Mouse (Mus musculus) hindbrain, embryonic 10.5 days (tissue): ENCODE results near the gene Ccdc38. TPM values are rescaled to one million over a fixed set of nuclear protein-coding genes. Genes with fewer than 3 reads are reported as not detected.

Experiments used
- DNase-seq: peaks from one replicate; pipeline ENCODE4 v3.0.0-alpha.2; 2017; ENCODE audit warnings: low spot score
- H3K27ac ChIP-seq: fragments of 300-500 bp; sonication (generic); 2 replicates; pipeline ENCODE4 v1.5.1; 2016; ENCODE audit warnings: mild to moderate bottlenecking, moderate library complexity
- H3K27me3 ChIP-seq: fragments of 300-500 bp; sonication (generic); 2 replicates; pipeline ENCODE4 v1.6.1; 2016; ENCODE audit warnings: mild to moderate bottlenecking; ENCODE audit not compliant: poor library complexity, insufficient read depth, severe bottlenecking
- H3K36me3 ChIP-seq: fragments of 300-500 bp; sonication (generic); 2 replicates; pipeline ENCODE4 v1.6.1; 2016; ENCODE audit warnings: mild to moderate bottlenecking, moderate library complexity
- H3K4me1 ChIP-seq: fragments of 300-500 bp; sonication (generic); replicated peaks from 2 replicates; pipeline ENCODE4 v1.6.1; 2016; ENCODE audit warnings: mild to moderate bottlenecking
- H3K4me3 ChIP-seq: fragments of 300-500 bp; sonication (generic); 2 replicates; pipeline ENCODE4 v1.5.1; 2016; ENCODE audit warnings: mild to moderate bottlenecking, moderate library complexity
- H3K9me3 ChIP-seq: fragments of 300-500 bp; sonication (generic); 2 replicates; pipeline ENCODE4 v1.6.1; 2016; ENCODE audit warnings: mild to moderate bottlenecking, moderate library complexity
- WGBS: fragments of 180-500 bp; shearing (Covaris S2); methylation state at CpG from one replicate; pipeline ENCODE4 v1.1.7; 2016; 5-methylcytosine and 5-hydroxymethylcytosine counted together
- polyA plus RNA-seq: library from polyadenylated mRNA; unstranded; fragments of >200 nt; fragmentation: Nextera tagmentation; extraction: Ambion mirVana; gene quantifications from 2 replicates; pipeline ENCODE4 v1.2.1, GENCODE M21; 2016

Gene Ccdc38
- polyA plus RNA-seq, 1 experiment from 2014 or later: 0.35 TPM

DNA sequence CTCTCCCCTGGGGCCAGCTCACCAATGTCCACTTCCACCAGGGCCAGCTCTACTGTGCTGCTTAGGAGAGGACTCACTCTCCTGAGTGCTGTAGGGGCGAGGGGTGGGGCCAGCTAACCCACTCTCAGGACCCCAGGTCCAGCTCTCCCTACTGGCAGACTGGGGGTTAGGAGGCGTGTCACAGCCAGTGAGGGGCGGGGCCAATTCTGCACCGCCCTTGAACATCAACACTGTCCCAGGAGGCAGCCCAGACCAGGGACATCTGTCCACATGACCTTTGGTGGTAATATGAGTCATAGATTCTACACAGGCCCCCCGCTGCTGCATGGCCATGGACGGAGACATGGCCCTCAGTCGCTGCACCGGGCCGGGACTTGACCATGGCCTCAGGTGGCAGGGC, 19.4 kb downstream of the Ccdc38 start:
- 58% methylated on average over 9 of the region's 9 CpGs for WGBS

DNA sequence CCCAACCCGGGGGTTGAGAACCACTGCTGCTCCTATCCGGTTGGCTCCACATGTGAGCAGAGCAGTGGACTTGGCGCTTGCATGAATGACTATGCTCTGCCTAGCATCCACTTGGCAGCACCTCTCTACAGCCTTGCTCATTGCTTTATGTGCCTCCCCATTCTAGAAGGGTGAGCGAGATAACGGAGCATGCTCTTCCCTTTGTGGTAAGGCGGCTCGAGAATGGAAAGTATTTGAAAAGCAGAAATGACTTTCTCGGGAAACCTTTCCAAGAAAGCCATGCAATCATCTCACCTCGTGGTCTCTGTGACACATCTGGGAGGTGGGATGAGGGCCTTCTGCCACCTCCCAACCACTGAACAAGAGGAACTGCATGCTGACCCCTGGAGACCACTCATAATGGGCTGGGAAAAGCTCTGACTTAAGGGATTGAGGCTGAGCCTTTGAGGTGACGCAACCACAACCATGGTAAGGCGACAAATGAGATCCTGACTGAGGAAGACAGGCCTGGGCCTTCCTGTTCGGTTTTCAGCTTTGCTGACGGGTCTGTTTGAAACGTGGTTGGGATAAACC, 24.2 kb downstream of the Ccdc38 start:
- DNase-seq: no peak
- no peaks in the 10 kb centered on the region for H3K36me3 ChIP-seq
- no peaks in the 10 kb centered on the region for H3K9me3 ChIP-seq
- no peak overlapping the region for H3K27ac ChIP-seq
- 0 out of 2 replicates have a peak, but pooled peaks cover 4% of the 10 kb centered on the region for H3K4me1 ChIP-seq
- no peak overlapping the region for H3K4me3 ChIP-seq
- no peaks in the 10 kb centered on the region for H3K27me3 ChIP-seq
- WGBS: 89% methylated on average over 14 of the region's 14 CpGs

More for the DNA sequence above, 19.4 kb downstream of the Ccdc38 start:
- Histone ChIP-seq H3K36me3 (no peaks in the 10 kb centered on the region), H3K27ac (no peak overlapping the region; the same call in 1 of the 2 replicates), H3K27me3 (no peaks in the 10 kb centered on the region), H3K4me1 (0 out of 2 replicates have a peak, but pooled peaks cover 7% of the 10 kb centered on the region), H3K4me3 (no peak overlapping the region), H3K9me3 (no peaks in the 10 kb centered on the region)
- DNase-seq: no peak

DNA sequence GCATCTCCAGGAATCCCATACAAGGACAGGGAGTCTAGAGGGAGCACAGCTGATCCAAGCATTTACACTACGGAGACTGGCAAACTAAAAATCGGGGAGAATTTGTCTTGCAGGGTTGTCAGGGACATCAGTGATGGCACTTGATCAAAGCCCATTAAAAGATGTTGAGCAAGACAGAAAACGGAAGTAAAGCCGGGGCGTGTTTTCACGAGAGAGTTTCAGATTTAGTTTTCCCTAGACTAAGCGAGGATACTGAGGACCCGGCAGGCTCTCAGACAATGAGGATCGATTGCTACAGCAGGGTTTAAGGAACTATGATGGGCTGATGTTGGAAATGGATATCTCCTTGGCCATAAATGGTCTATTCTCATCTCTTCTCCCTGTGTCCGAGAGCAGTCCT, 26.6 kb downstream of the Ccdc38 start:
- Histone ChIP-seq H3K36me3 (no peaks in the 10 kb centered on the region), H3K4me1 (no peaks in the 10 kb centered on the region), H3K4me3 (no peak overlapping the region), H3K27me3 (no peaks in the 10 kb centered on the region), H3K9me3 (no peaks in the 10 kb centered on the region), H3K27ac (no peak overlapping the region)
- 92% methylated on average over 10 of the region's 10 CpGs for WGBS
- DNase-seq: no peak

DNA sequence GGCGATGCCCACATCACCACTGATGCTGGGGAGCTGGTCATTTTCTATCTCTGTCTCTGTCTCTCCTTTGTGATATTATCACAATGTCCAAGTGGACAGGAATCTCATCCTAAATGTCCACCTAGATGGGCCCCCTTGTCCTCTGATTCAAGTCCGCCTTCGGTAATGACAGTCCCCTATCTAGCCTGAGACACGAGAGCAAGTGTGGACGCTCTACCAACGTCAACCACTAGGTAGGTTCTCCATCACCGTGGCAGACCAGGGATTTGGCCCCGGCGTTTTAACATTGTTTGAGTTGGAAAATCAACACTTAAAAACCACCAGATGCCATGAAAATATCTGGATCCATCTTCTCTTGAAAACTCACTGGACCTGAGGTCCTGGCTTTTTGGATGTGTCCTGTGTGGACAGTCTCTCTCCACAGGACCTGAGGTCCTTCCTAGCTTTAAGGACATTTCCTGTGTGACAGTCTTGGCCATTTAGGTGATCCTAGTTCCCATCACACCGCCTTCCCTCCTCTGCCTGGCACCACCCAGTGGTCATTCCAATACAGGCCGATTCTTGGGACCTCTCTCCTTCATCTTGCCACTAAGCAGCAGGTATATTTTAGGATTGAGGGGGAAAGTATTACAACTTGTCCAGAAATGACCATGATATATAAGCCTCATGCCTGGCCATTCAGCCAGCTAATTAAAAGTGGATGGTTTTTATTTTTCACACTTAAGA, 27.6 kb downstream of the Ccdc38 start:
- Histone ChIP-seq H3K4me3 (no peak overlapping the region), H3K4me1 (no peaks in the 10 kb centered on the region), H3K36me3 (no peaks in the 10 kb centered on the region), H3K27ac (no peak overlapping the region), H3K27me3 (no peaks in the 10 kb centered on the region), H3K9me3 (no peaks in the 10 kb centered on the region)
- WGBS: 89% methylated on average over 11 of the region's 11 CpGs
- no peak for DNase-seq

DNA sequence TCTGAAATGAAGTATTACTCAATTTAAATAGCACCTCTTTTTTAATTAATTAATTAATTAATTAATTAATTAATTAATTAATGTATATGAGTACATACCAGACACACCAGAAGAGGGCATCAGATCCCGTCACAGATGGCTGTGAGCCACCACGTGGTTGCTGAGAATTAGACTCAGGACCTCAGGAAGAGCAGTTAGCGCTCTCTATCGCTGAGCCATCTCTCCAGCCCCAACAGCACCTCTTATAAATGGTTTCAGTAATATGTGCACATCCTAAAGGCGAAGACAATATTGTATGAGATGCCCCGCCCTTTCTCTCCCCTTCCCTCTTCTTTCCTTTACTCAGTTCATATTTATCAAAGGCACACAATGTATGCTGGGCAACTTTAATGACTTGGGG, 28.2 kb downstream of the Ccdc38 start:
- no peak for DNase-seq
- no peaks in the 10 kb centered on the region for H3K4me1 ChIP-seq
- 85% methylated on average over 6 of the region's 6 CpGs for WGBS
- H3K36me3 ChIP-seq: no peaks in the 10 kb centered on the region
- no peaks in the 10 kb centered on the region for H3K27me3 ChIP-seq
- no peak overlapping the region for H3K27ac ChIP-seq
- no peaks in the 10 kb centered on the region for H3K9me3 ChIP-seq
- no peak overlapping the region for H3K4me3 ChIP-seq

DNA sequence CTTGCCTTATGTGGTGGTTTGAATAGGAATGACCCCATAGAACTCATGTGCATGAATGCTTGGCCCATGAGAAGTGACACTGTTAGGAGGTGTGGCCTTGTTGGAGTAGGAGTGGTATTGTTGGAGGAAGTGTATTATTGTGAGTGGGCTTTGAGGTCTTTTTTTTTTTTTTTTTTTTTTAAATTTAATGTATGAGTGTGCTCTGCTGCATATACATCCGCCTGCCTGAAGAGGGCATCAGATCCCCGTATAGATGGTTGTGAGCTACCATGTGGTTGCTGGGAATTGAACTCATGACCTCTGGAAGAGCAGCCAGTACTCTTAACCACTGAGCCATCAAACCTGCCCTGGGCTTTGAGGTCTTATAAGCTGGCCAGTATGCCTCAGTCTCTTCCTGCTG, 31.8 kb downstream of the Ccdc38 start:
- no peak for DNase-seq
- no peaks in the 10 kb centered on the region for H3K36me3 ChIP-seq
- no peaks in the 10 kb centered on the region for H3K9me3 ChIP-seq
- no peaks in the 10 kb centered on the region for H3K4me1 ChIP-seq
- H3K27ac ChIP-seq: no peak overlapping the region
- WGBS: 47% methylated on average over 2 of the region's 2 CpGs
- no peak overlapping the region for H3K4me3 ChIP-seq
- H3K27me3 ChIP-seq: no peaks in the 10 kb centered on the region

DNA sequence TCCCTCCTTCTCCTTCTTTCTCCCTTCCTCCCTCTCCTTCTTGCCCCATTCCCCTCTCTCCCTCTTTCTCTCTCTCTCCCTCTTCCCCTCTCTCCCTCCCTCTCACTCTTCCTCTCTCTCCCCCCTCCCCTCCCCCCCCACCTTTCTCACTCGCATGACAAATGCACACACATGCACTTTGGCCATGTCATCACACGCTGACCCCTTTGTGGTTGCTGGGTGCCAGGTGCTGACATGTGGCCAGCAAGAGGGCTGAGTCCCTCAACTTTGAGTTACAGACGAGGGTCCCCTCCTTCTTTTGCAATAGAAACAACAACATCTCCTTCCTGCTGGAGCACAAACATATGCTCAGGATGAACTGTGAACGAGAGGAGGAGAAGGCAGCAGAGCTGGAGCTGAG, 34.5 kb downstream of the Ccdc38 start:
- Histone ChIP-seq H3K27ac (no peak overlapping the region), H3K36me3 (peaks cover 6% of the 10 kb centered on the region; the same call in 1 of the 2 replicates), H3K27me3 (no peaks in the 10 kb centered on the region), H3K9me3 (no peaks in the 10 kb centered on the region), H3K4me3 (no peak overlapping the region), H3K4me1 (no peaks in the 10 kb centered on the region)
- 67% methylated on average over 4 of the region's 4 CpGs for WGBS
- no peak for DNase-seq

DNA sequence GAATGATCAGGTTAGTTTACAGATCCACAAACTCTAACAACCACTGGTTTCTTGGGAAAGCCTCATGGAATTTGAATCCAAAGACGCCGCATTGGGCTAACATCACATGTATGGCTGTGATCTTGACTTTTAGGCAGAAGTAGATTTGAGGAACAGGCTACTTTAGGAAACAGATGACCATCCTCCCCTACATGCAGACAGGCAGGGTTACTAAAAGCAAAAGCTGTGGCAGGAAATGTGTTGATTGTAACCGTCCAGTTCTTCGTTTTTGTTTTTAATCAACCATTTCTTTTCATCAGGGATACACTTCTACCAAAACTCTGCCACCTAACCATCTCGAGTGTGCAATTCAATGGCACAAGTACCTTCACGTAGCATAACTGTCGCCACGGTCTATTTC, 35.5 kb downstream of the Ccdc38 start:
- no peak overlapping the region for H3K4me3 ChIP-seq
- 92% methylated on average over 8 of the region's 8 CpGs for WGBS
- no peak overlapping the region for H3K27ac ChIP-seq
- peaks cover 14% of the 10 kb centered on the region; the same call in 1 of the 2 replicates for H3K36me3 ChIP-seq
- H3K9me3 ChIP-seq: no peaks in the 10 kb centered on the region
- DNase-seq: no peak
- H3K4me1 ChIP-seq: no peaks in the 10 kb centered on the region
- no peaks in the 10 kb centered on the region for H3K27me3 ChIP-seq

DNA sequence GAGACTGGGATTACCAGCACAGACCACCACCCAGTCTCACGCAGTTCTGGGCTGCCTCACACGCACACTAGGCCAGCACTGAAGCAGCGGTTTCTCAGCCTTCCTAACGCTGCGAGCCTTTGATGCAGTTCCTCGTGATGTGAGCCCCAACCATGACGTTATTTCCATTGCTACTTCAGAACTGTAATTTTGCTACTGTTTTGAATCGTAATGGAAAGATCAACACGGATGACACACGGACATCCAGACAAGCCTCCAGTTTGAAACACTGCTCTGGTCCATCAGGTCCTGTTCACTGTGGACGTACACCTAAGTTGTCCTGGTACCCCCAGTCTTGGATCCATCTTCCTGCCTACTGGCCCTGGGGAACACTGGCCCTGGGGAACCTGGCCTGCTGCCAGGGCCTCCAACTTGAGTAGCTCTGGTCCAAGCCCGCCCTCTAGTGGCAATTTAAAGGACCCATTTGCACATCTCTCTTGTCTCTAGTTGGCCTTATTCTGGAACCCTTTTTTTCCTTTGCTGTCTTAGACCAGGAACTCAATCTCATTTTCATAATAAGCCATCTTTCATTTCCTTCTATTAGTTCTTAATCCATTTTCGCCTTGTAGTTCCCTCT, 36.9 kb downstream of the Ccdc38 start:
- no peak overlapping the region for H3K27ac ChIP-seq
- H3K4me1 ChIP-seq: no peaks in the 10 kb centered on the region
- H3K36me3 ChIP-seq: peaks cover 24% of the 10 kb centered on the region
- H3K9me3 ChIP-seq: no peaks in the 10 kb centered on the region
- peak; percentile 66 for DNase-seq
- no peak overlapping the region for H3K4me3 ChIP-seq
- 69% methylated on average over 13 of the region's 13 CpGs for WGBS
- no peaks in the 10 kb centered on the region for H3K27me3 ChIP-seq

DNA sequence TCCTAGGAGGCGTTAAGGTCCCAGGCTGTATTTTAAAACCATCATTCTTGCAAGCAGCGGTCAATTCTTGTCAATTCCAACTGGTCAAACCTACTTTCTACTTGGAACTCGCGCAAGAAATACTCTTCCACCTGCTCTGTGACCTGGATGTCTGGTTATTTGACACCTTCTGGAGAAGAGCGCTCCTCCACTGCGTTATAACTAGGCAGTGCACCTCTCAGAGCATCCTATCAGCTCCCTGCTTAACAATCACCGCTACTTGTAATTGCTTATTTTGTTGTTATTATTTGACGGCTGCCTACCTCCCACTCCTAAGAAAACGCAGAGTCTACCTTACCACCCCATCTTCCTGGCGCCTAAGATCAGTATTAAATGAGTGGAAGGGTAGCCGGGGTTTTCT, 48.4 kb downstream of the Ccdc38 start:
- no peak for DNase-seq
- Histone ChIP-seq H3K36me3 (peaks cover 40% of the 10 kb centered on the region), H3K4me3 (peak overlapping the region; percentile 87), H3K27me3 (no peaks in the 10 kb centered on the region), H3K9me3 (no peaks in the 10 kb centered on the region), H3K27ac (peak overlapping the region; percentile 97), H3K4me1 (peaks cover 16% of the 10 kb centered on the region)
- 3% methylated on average over 11 of the region's 11 CpGs for WGBS

DNA sequence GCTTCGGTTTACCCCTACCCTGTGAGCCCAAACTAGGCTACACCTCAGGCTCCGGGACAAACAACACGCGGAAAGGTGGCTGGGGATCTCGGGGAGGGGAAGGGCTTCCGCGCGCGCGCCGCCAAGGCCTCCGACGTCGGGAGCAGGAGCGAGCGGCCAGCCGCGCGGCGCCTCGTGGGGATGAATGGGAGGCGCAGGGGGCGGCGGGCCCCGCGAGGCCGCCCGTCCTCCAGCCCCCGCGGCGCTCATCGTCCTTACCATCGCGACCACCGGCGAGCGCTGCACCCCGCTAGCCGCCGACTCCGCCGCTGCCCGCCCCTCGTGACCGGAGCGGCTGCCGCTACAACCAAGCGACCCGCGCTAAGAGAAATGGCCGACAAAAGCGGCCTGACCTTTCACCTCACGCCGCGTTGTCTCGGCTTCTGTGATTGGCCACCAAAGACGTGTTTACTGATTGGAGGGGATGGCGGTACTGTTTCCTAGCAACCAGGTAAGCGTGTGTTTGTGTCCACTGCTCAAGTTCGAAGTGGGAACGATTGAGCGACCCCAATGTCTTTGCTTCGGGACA, 48.9 kb downstream of the Ccdc38 start, which contains the start of gene Snrpf:
Gene Snrpf, minus strand, starts transcription at position 426 of the 568 bp plus-strand sequence.
- Histone ChIP-seq H3K36me3 (peaks cover 36% of the 10 kb centered on the region), H3K4me1 (peaks cover 18% of the 10 kb centered on the region), H3K9me3 (no peaks in the 10 kb centered on the region), H3K27me3 (no peaks in the 10 kb centered on the region), H3K4me3 (peak within 1 kb of the TSS; percentile 87), H3K27ac (peak within 1 kb of the TSS; percentile 97)
- DNase-seq: peak; percentile 94
- under 1% methylated on average over 63 of the region's 63 CpGs for WGBS

DNA sequence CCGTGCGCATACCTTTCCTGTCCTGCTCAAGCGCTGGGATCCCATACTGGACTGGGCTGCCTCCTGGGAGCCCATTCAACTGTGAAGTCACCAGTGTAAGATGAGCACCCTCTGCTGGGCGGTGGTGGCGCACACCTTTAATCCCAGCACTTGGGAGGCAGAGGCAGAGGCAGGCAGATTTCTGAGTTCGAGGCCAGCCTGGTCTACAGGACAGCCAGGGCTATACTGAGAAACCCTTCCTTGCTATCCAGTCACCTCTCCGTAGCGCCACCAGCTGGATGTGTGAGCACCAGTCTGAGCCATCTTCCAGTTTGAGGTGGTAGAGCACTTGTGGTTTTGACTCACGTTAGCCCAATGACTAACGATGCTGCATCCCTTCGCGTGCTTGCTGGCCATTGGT, 52.0 kb downstream of the Ccdc38 start:
- Histone ChIP-seq H3K36me3 (peaks cover 5% of the 10 kb centered on the region), H3K4me3 (no peak overlapping the region), H3K9me3 (no peaks in the 10 kb centered on the region), H3K4me1 (peaks cover 22% of the 10 kb centered on the region), H3K27me3 (peaks cover 4% of the 10 kb centered on the region; the same call in 1 of the 2 replicates), H3K27ac (no peak overlapping the region)
- 59% methylated on average over 12 of the region's 12 CpGs for WGBS
- DNase-seq: no peak

DNA sequence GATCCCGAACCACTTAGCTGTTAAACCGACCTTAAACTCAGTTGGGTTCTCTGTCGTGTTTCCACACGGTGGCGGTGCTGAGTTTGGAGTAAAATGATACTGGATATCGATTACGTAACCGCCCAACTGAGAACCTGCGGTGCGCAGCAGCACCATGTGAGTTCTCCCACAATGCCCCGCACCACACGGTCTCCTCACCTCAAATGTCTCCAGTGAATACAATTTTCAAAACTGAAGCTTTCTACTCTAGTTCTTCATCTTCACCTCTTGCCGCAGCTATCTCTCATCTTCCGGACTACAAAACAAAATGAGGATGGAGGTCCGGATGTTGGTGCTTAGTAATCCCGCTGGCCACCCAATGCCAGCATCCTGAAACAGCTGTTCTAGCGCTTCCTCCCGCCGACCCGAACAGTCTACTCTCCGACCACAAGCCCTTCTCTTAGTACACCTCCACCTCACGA, 53.6 kb downstream of the Ccdc38 start:
- Histone ChIP-seq H3K4me3 (peak overlapping the region; percentile 59), H3K36me3 (no peaks in the 10 kb centered on the region), H3K9me3 (no peaks in the 10 kb centered on the region), H3K27ac (peak overlapping the region; percentile 83), H3K27me3 (peaks cover 4% of the 10 kb centered on the region; the same call in 1 of the 2 replicates), H3K4me1 (peaks cover 10% of the 10 kb centered on the region; the same call in 1 of the 2 replicates)
- DNase-seq: peak; percentile 86
- 3% methylated on average over 22 of the region's 22 CpGs for WGBS
